Mouse (Mus musculus): ENCODE results near the gene Platr17. TPM values are rescaled to one million over a fixed set of nuclear protein-coding genes. Genes with fewer than 3 reads are reported as not detected.

Gene Platr17
- total and polyA plus RNA-seq, 3 experiments = 0.13 TPM; not detected in 2

DNA sequence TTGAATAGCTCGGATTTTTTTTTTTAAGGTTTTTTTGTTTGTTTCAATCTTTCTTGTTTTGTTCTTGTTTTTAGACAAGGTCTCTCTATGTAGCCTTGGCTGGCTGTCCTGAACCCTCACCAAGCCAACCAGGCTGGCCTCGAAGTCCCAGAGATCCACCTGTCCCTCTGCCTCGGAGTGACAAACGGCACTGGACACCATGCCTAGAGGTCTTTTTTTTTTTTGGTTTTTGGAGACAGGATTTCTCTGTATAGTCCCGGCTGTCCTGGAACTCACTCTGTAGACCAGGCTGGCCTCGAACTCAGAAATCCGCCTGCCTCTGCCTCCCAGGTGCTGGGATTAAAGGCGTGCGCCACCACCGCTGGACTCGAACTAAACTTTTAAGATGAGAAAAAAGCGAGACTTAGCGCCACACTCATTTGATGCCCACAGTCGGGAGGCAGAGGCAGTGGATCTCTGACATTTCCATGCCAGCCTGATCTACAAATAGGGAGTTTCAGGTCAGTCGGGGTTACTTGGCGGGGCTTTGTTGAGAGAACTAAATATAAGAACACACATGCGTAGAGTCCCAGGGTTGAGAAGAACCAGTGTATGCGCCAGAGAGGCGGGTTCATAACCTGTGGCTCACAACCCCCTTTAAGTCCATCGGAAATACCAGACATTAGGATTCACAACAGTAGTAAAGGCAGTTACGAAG, 23.5 kb downstream of the Platr17 start:
- TF ChIP-seq CTCF (IDR thresholded peaks at IDR 0.05; ENCODE audit: low read depth, low read length) = no peak
- TF ChIP-seq POLR2AphosphoS5 (IDR thresholded peaks at IDR 0.05; ENCODE audit: insufficient replicate concordance, low read depth, low read length) = no peak
- no peak for TF ChIP-seq GATA2 (IDR thresholded peaks at IDR 0.05; ENCODE audit: borderline replicate concordance, low read depth, low read length)
- no peak for TF ChIP-seq TAL1 (conservative IDR thresholded peaks at IDR 0.05; ENCODE audit: low read depth, low read length)
- no peak for TF ChIP-seq GATA1 (IDR thresholded peaks at IDR 0.05; ENCODE audit: borderline replicate concordance, low read length)
- Histone ChIP-seq H3K9me3 (replicated peaks) (no peaks in the 10 kb centered on the region), H3K4me1 (ENCODE audit: insufficient read depth, low read depth, low read length) (peaks cover 72% of the 10 kb centered on the region), H3K36me3 (replicated peaks) (peaks cover 69% of the 10 kb centered on the region), H3K4me3 (ENCODE audit: low read depth, low read length) (peak overlapping the region; percentile 91), H3K27me3 (ENCODE audit: insufficient read depth, low read length) (no peaks in the 10 kb centered on the region)
- ATAC-seq (ENCODE audit: extremely low read depth, insufficient number of reproducible peaks, low FRiP score, poor library complexity, severe bottlenecking) (no peak), DNase-seq (ENCODE audit: low spot score) (no peak)

DNA sequence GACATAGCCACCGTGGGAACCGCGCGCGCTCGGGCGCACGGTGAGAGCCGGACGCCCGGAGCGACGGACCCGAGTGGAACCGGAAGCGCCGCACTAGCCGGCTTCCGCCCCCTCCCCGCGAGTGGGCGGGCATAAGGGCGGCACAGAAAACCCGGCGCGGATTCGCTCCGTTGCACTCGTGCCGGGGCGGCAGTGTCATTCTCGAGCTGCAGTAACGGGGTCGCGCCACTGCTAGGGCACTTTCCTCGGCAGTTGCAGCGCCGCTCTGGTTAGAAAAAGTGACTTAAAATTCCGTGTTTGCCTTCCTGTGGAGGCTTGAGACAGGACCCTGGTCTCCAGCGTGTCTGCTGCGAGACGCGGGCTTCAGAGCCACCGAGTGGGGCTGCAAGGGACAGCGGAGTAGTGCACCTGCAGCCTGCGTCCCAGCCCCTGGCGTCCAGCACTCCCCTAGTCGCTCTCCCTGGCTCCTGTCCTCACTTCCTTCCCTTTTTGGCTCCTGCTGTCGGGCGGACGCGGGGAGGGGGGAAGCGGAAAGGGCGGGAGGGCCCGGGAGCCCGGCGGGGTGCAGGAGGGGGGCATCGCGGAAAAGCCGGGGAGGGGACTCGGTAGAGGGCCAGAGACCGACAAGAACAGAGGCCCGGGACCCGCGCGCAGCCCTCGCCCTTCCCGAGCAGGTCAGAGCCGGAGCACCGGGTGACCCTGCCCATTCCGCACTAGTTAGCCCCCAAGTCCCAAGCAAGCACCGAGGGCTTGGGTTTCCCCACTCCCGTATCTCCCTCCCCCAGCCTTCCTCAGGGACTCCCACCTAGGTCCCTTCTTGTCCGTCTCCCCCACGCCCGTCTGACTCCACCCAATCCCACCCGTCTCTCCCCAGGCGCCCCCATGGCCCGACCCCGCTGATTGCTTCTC, 24.7 kb downstream of the Platr17 start, which contains the start of gene Rgl2:
Gene Rgl2 (plus strand): TSS at position 173 of the 909 bp plus-strand sequence.
- no peaks in the 10 kb centered on the region for H3K27me3 ChIP-seq (ENCODE audit: insufficient read depth, low read length)
- peak; percentile 89 for DNase-seq (ENCODE audit: low spot score)
- H3K9me3 ChIP-seq (replicated peaks) = no peaks in the 10 kb centered on the region
- peaks cover 71% of the 10 kb centered on the region for H3K36me3 ChIP-seq (replicated peaks)
- peaks cover 73% of the 10 kb centered on the region for H3K4me1 ChIP-seq (ENCODE audit: insufficient read depth, low read depth, low read length)
- no peak for TF ChIP-seq TAL1 (conservative IDR thresholded peaks at IDR 0.05; ENCODE audit: low read depth, low read length)
- no peak for TF ChIP-seq GATA2 (IDR thresholded peaks at IDR 0.05; ENCODE audit: borderline replicate concordance, low read depth, low read length)
- TF ChIP-seq POLR2AphosphoS5 (IDR thresholded peaks at IDR 0.05; ENCODE audit: insufficient replicate concordance, low read depth, low read length) = no peak
- no peak for TF ChIP-seq GATA1 (IDR thresholded peaks at IDR 0.05; ENCODE audit: borderline replicate concordance, low read length)
- TF ChIP-seq CTCF (IDR thresholded peaks at IDR 0.05; ENCODE audit: low read depth, low read length) = no peak
- peak; percentile 47 for ATAC-seq (ENCODE audit: extremely low read depth, insufficient number of reproducible peaks, low FRiP score, poor library complexity, severe bottlenecking)
- peak within 1 kb of the TSS; percentile 91 for H3K4me3 ChIP-seq (ENCODE audit: low read depth, low read length)

DNA sequence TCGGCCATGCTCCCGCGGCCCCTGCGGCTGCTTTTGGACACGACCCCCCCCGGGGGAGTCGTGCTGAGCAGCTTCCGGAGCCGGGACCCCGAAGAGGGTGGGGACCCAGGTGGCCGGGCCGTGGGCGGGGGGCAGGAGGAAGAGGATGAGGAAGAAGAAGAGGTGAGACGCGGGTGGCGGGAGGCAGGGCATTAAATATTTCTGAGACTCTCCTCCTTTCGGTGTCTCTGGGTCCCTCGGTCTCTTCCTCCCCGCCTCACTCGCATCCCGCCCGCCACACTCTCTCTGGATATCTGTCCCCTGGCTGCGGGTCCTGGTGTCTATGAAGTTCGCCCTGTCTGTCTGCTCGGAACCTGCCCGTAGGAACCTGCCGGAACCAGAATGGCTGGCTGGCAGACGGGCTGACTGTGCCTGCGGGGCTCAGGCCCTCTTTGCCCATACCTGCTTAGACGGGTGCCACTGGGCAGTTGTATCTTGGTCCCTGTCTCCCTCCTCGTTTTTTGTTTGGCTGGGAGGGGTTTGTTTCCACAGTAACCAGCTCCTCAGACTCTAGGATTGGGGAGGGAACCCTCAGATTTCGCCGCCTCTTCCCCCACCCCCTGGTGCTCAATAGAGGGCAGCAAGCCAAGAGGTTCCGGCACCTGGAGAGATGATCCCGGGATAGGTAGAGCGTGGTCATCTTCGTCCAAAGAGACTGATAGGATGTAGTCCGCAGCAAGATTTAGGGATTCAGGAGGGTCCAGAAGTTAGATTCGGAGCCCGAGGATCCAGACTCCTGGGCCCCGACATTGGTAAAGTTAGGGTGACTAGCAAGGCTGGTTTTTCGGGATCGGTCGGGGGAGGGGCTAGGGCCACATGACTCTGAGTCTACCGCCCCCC, 25.6 kb downstream of the Platr17 start:
- TF ChIP-seq CTCF (IDR thresholded peaks at IDR 0.05; ENCODE audit: low read depth, low read length) (no peak), TAL1 (conservative IDR thresholded peaks at IDR 0.05; ENCODE audit: low read depth, low read length) (no peak), GATA2 (IDR thresholded peaks at IDR 0.05; ENCODE audit: borderline replicate concordance, low read depth, low read length) (no peak), GATA1 (IDR thresholded peaks at IDR 0.05; ENCODE audit: borderline replicate concordance, low read length) (no peak), POLR2AphosphoS5 (IDR thresholded peaks at IDR 0.05; ENCODE audit: insufficient replicate concordance, low read depth, low read length) (no peak)
- DNase-seq (ENCODE audit: low spot score) (peak; percentile 65), ATAC-seq (ENCODE audit: extremely low read depth, insufficient number of reproducible peaks, low FRiP score, poor library complexity, severe bottlenecking) (peak; percentile 56; the same call in 1 of the 2 replicates)
- H3K9me3 ChIP-seq (replicated peaks) = no peaks in the 10 kb centered on the region
- peaks cover 69% of the 10 kb centered on the region for H3K4me1 ChIP-seq (ENCODE audit: insufficient read depth, low read depth, low read length)
- peaks cover 72% of the 10 kb centered on the region for H3K36me3 ChIP-seq (replicated peaks)
- H3K4me3 ChIP-seq (ENCODE audit: low read depth, low read length) = peak overlapping the region; percentile 91
- no peaks in the 10 kb centered on the region for H3K27me3 ChIP-seq (ENCODE audit: insufficient read depth, low read length)

- no peak for ATAC-seq (ENCODE audit: extremely low read depth, insufficient number of reproducible peaks, low FRiP score, poor library complexity, severe bottlenecking)
- Histone ChIP-seq H3K36me3 (replicated peaks) (peaks cover 72% of the 10 kb centered on the region), H3K27me3 (ENCODE audit: insufficient read depth, low read length) (no peaks in the 10 kb centered on the region), H3K9me3 (replicated peaks) (no peaks in the 10 kb centered on the region), H3K4me3 (ENCODE audit: low read depth, low read length) (peak overlapping the region; percentile 91), H3K4me1 (ENCODE audit: insufficient read depth, low read depth, low read length) (peaks cover 61% of the 10 kb centered on the region)
- TF ChIP-seq GATA1 (IDR thresholded peaks at IDR 0.05; ENCODE audit: borderline replicate concordance, low read length) = no peak
- no peak for DNase-seq (ENCODE audit: low spot score)
These were observed 26.4 kb downstream of the Platr17 start for GRCm38 (mm10) chr17:33931159-33931866.

DNA sequence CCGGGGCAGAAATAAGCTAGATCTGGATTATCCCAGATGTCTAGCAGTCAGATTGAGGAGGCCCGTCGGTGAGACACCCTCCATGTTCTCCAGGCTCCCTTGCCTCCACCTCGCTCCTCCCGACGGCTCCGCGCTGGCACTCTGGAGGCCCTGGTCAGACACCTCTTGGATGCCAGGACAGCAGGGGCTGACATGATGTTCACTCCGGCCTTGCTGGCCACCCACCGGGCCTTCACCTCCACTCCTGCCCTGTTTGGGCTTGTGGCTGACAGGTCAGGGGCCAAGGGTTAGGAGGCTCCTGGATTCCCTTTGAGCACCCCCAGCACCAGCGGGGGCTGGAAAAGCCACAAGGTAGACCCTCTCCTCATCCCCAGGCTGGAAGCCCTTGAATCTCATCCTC, 27.0 kb downstream of the Platr17 start:
- Histone ChIP-seq H3K27me3 (ENCODE audit: insufficient read depth, low read length) (no peaks in the 10 kb centered on the region), H3K9me3 (replicated peaks) (no peaks in the 10 kb centered on the region), H3K36me3 (replicated peaks) (peaks cover 71% of the 10 kb centered on the region), H3K4me3 (ENCODE audit: low read depth, low read length) (no peak overlapping the region; the same call in 1 of the 2 replicates), H3K4me1 (ENCODE audit: insufficient read depth, low read depth, low read length) (peaks cover 60% of the 10 kb centered on the region)
- no peak for TF ChIP-seq GATA2 (IDR thresholded peaks at IDR 0.05; ENCODE audit: borderline replicate concordance, low read depth, low read length)
- no peak for TF ChIP-seq CTCF (IDR thresholded peaks at IDR 0.05; ENCODE audit: low read depth, low read length)
- TF ChIP-seq TAL1 (conservative IDR thresholded peaks at IDR 0.05; ENCODE audit: low read depth, low read length) = no peak
- no peak for TF ChIP-seq POLR2AphosphoS5 (IDR thresholded peaks at IDR 0.05; ENCODE audit: insufficient replicate concordance, low read depth, low read length)
- TF ChIP-seq GATA1 (IDR thresholded peaks at IDR 0.05; ENCODE audit: borderline replicate concordance, low read length) = no peak
- no peak for ATAC-seq (ENCODE audit: extremely low read depth, insufficient number of reproducible peaks, low FRiP score, poor library complexity, severe bottlenecking)
- no peak for DNase-seq (ENCODE audit: low spot score)
